Mouse (Mus musculus): ENCODE data around the gene Ccdc34.

GRCm38 (mm10) chr2:109993404-109993803 lies 24.2 kb upstream of the Ccdc34 start:
- TF ChIP-seq POLR2A (IDR thresholded peaks at IDR 0.05; ENCODE audit: borderline replicate concordance, control insufficient read depth, low read depth, low read length) (no peak), CTCF (IDR thresholded peaks at IDR 0.05; ENCODE audit: control insufficient read depth, insufficient read depth, low read length) (no peak)

Data from bone marrow, adult 2 months (tissue).